13 mouse cellular contexts compared by ENCODE assay signal in the genomic region with DNA sequence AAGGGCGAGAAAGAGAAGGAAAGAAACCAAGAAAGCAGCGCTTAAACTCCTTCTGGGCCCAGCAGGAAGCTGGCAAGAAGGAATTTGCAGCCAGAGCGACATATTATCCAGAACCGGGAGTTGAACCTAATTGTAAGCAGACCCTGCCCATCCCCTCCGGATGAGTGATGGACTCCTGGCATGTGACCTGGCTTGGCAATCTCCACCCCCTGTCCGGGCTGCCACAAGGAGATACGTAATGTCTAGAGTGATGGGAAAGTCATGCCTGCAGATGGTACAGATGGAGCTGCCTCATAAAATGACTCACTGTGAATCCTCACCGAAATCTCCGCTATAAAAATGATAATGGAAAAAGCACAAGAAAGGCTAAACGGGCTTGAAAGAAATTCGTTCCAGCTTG.
DNase-seq lines count a peak whose midpoint lies in the region; ATAC-seq and TF ChIP-seq lines count a peak whose summit lies in the region.
"Had no signal": no experiment of that assay in that cellular context is flagged by ENCODE, and none has a peak within 500 bp of the region (broad histone marks: within the 10 kb centered on the region; RNA-seq: fewer than 3 reads in every experiment).

No protein-coding gene starts in this region.

- no peaks in the 10 kb centered on the region for H3K4me1 ChIP-seq in midbrain, postnatal 0 days (ENCODE audit: insufficient read depth, low read length)
- no peaks in the 10 kb centered on the region for H3K4me1 ChIP-seq in midbrain, embryonic 16.5 days (ENCODE audit: control insufficient read depth, insufficient read depth, low read length)
- H3K4me1 ChIP-seq: liver, embryonic 15.5 days; midbrain, embryonic 12.5 days had no signal

- no peak overlapping the region for H3K27ac ChIP-seq in midbrain, postnatal 0 days (ENCODE audit: low read depth, low read length)
- no peak overlapping the region for H3K27ac ChIP-seq in midbrain, embryonic 16.5 days (ENCODE audit: low read length)
- H3K27ac ChIP-seq: heart, embryonic 15.5 days; liver, embryonic 15.5 days; midbrain, embryonic 12.5 days had no signal

- H3K4me2 ChIP-seq in midbrain, postnatal 0 days (ENCODE audit: low read depth, low read length, poor library complexity, severe bottlenecking): no peak overlapping the region
- no peak overlapping the region for H3K4me2 ChIP-seq in midbrain, embryonic 16.5 days (ENCODE audit: low read length)
- H3K4me2 ChIP-seq: heart, embryonic 15.5 days; liver, embryonic 15.5 days; midbrain, embryonic 12.5 days had no signal

- DNase-seq in midbrain, postnatal 0 days (ENCODE audit: low spot score): peak; percentile 20
- DNase-seq in frontal cortex, postnatal 36 days (ENCODE audit: low spot score in 2 of 2): peak; percentile 52 to 58
- peak; percentile 35 for DNase-seq in left cerebral cortex, postnatal 4 days
- no peak for DNase-seq in adrenal gland, postnatal 10 days
- no peak for DNase-seq in adrenal gland, adult 8-10 months
- DNase-seq in heart, adult 8-10 months (ENCODE audit: low spot score): no peak
- DNase-seq in heart, adult 9 months (ENCODE audit: low spot score in 2 of 2): no peak
- DNase-seq: adrenal gland, postnatal 36 days had no signal

- intact Hi-C loops in left cerebral cortex, postnatal 4 days (cut with DNase I): no loop called here

- WGBS in midbrain, postnatal 0 days: 76% methylated on average over 11 of the region's 11 CpGs
- WGBS in midbrain, embryonic 16.5 days: 80% methylated on average over 11 of the region's 11 CpGs

- H3K9ac ChIP-seq in midbrain, postnatal 0 days (replicated peaks; ENCODE audit: low read length, poor library complexity, severe bottlenecking): no peak overlapping the region
- no peak overlapping the region for H3K9ac ChIP-seq in midbrain, embryonic 16.5 days (ENCODE audit: low read depth, low read length)
- H3K9ac ChIP-seq: heart, embryonic 15.5 days; liver, embryonic 15.5 days; midbrain, embryonic 12.5 days had no signal

- no peaks in the 10 kb centered on the region for H3K9me3 ChIP-seq in midbrain, postnatal 0 days (ENCODE audit: low read length)
- H3K9me3 ChIP-seq in midbrain, embryonic 16.5 days (replicated peaks; ENCODE audit: control insufficient read depth, low read length, poor library complexity, severe bottlenecking): no peaks in the 10 kb centered on the region
- H3K9me3 ChIP-seq: heart, embryonic 15.5 days; liver, embryonic 15.5 days; midbrain, embryonic 12.5 days had no signal

- no peak for TF ChIP-seq CTCF in midbrain, postnatal 0 days (IDR thresholded peaks at IDR 0.05)

- ATAC-seq in midbrain, postnatal 0 days (ENCODE audit: low FRiP score): no peak
- ATAC-seq in midbrain, embryonic 16.5 days: no peak

- H3K27me3 ChIP-seq in midbrain, postnatal 0 days (ENCODE audit: insufficient read depth, low read length): no peaks in the 10 kb centered on the region
- no peaks in the 10 kb centered on the region for H3K27me3 ChIP-seq in midbrain, embryonic 16.5 days (ENCODE audit: control insufficient read depth, insufficient read depth, low read depth, low read length)
- H3K27me3 ChIP-seq: heart, embryonic 15.5 days; liver, embryonic 15.5 days; midbrain, embryonic 12.5 days had no signal

- no peak overlapping the region for H3K4me3 ChIP-seq in midbrain, postnatal 0 days (ENCODE audit: low read depth, low read length)
- no peak overlapping the region for H3K4me3 ChIP-seq in midbrain, embryonic 16.5 days (ENCODE audit: low read depth, low read length)
- H3K4me3 ChIP-seq: heart, embryonic 15.5 days; liver, embryonic 15.5 days; midbrain, embryonic 12.5 days had no signal

- H3K36me3 ChIP-seq in midbrain, postnatal 0 days (ENCODE audit: insufficient read depth, low read length): no peaks in the 10 kb centered on the region
- H3K36me3 ChIP-seq in midbrain, embryonic 16.5 days (ENCODE audit: control insufficient read depth, insufficient read depth, low read length): no peaks in the 10 kb centered on the region
- H3K36me3 ChIP-seq: G1E; heart, embryonic 15.5 days; liver, embryonic 15.5 days; midbrain, embryonic 12.5 days had no signal

Comparison
In these comparisons a context has a peak if more than half of its experiments do, and no peak if none do; other contexts are left out.
1. DNase-seq: peak in midbrain, postnatal 0 days (single experiment), frontal cortex, postnatal 36 days (2 of 2) and left cerebral cortex, postnatal 4 days (single experiment); none in adrenal gland, postnatal 10 days (single experiment), adrenal gland, adult 8-10 months (single experiment), heart, adult 8-10 months (single experiment) and heart, adult 9 months (0 of 2).